Mouse (Mus musculus) lung, postnatal 0 days (tissue): ENCODE measurements around the gene Gm49355. TPM values are rescaled to one million over a fixed set of nuclear protein-coding genes. Genes with fewer than 3 reads are reported as not detected.

Experiments used
- ATAC-seq: fragments of 200-750 bp; cut with Nextera tagmentation; 2 replicates; pipeline ENCODE4 v1.8.0; 2017; ENCODE audit warnings: moderate library complexity
- DNase-seq: peaks from one replicate; pipeline ENCODE4 v3.0.0-alpha.2; 2016; ENCODE audit warnings: low spot score
- H3K27ac ChIP-seq: fragments of 300-500 bp; sonication (generic); 2 replicates; pipeline ENCODE4 v1.5.1; 2014; ENCODE audit warnings: antibody characterized with exemption, mild to moderate bottlenecking, low read length, mixed read lengths
- H3K27me3 ChIP-seq: fragments of 300-500 bp; sonication (generic); replicated peaks from 2 replicates; pipeline ENCODE4 v1.6.1; 2014; ENCODE audit warnings: low read length, mixed read lengths; ENCODE audit not compliant: insufficient read depth
- H3K36me3 ChIP-seq: fragments of 300-500 bp; sonication (generic); 2 replicates; pipeline ENCODE4 v1.6.1; 2014; ENCODE audit warnings: low read length, mixed read lengths; ENCODE audit not compliant: insufficient read depth
- H3K4me1 ChIP-seq: fragments of 300-500 bp; sonication (generic); 2 replicates; pipeline ENCODE4 v1.6.1; 2014; ENCODE audit warnings: antibody characterized with exemption, low read depth, low read length, mixed read lengths; ENCODE audit not compliant: insufficient read depth
- H3K4me2 ChIP-seq: fragments of 300-500 bp; sonication (generic); replicated peaks from 2 replicates; pipeline ENCODE4 v1.6.1; 2014; ENCODE audit warnings: low read depth, mild to moderate bottlenecking, low read length, moderate library complexity, mixed read lengths
- H3K4me3 ChIP-seq: fragments of 300-500 bp; sonication (generic); 2 replicates; pipeline ENCODE4 v1.5.1; 2014; ENCODE audit warnings: low read depth, low read length
- H3K9ac ChIP-seq: fragments of 300-500 bp; sonication (generic); replicated peaks from 2 replicates; pipeline ENCODE4 v1.6.1; 2014; ENCODE audit warnings: low read depth, mild to moderate bottlenecking
- H3K9me3 ChIP-seq: fragments of 300-500 bp; sonication (generic); 2 replicates; pipeline ENCODE4 v1.6.1; 2016; ENCODE audit warnings: low read length, mixed read lengths
- CTCF ChIP-seq: IDR thresholded peaks from 2 replicates; pipeline ENCODE4 v1.5.1; 2016; ENCODE audit warnings: antibody characterized with exemption, mild to moderate bottlenecking
- EP300 ChIP-seq: IDR thresholded peaks from 2 replicates; pipeline ENCODE4 v1.6.1; 2016; ENCODE audit warnings: antibody characterized with exemption, mild to moderate bottlenecking, control low read depth
- WGBS: fragments of 180-500 bp; shearing (Covaris S2); extraction: QIAGEN DNeasy Blood & Tissue Kit; methylation state at CpG from one replicate; pipeline ENCODE4 v1.1.7; 2014; 5-methylcytosine and 5-hydroxymethylcytosine counted together
- polyA plus RNA-seq: library from polyadenylated mRNA; unstranded; fragments of >200 nt; fragmentation: Nextera tagmentation; extraction: Ambion mirVana; gene quantifications from 2 replicates; pipeline ENCODE4 v1.2.1, GENCODE M21; 2015

Gm49355 gene
- polyA plus RNA-seq, 1 experiment from 2014 or later, result 0.20 TPM

DNA sequence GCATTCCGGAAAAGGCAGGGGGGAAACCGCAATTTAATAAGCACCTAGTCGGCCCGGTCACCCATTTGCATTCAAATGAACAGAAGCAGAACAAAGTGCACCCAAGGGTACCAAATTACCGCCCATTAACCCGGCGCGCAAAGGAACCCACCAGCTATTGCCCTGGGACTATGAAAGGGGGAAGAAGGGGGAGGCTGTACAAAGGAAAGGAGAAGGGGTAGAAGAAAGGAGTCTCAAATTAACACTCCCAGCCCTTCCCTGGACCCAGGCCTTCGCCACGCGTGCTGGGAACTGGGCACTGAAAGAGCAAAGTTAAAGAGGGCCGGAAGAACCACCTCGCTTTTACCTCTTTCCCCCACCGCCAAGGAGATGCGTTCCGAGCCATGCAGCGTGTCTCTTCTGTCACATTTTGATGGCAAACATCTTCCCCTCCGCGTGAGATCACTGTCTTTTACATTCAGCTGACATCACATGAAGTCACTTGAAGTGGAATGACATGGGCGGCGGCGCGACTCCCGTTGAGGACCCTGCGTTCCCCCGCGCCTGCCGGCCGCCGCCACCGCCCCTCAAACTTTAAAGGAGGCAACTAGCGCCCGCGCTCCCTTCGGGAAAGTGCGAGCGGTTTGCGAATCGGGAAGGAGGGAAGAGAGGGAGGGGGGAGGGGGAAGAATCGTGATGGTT is 61.6 kb downstream of the Gm49355 start:
- Histone ChIP-seq H3K27me3 (peaks cover 98% of the 10 kb centered on the region), H3K36me3 (no peaks in the 10 kb centered on the region), H3K9ac (no peak overlapping the region), H3K4me3 (peak overlapping the region; percentile 21; the same call in 1 of the 2 replicates), H3K4me2 (no peak overlapping the region), H3K27ac (no peak overlapping the region), H3K4me1 (no peaks in the 10 kb centered on the region), H3K9me3 (no peaks in the 10 kb centered on the region)
- ATAC-seq, result no peak
- TF ChIP-seq EP300 (no peak), CTCF (no peak)
- 1% methylated on average over 37 of the region's 40 CpGs for WGBS
- DNase-seq, result no peak

DNA sequence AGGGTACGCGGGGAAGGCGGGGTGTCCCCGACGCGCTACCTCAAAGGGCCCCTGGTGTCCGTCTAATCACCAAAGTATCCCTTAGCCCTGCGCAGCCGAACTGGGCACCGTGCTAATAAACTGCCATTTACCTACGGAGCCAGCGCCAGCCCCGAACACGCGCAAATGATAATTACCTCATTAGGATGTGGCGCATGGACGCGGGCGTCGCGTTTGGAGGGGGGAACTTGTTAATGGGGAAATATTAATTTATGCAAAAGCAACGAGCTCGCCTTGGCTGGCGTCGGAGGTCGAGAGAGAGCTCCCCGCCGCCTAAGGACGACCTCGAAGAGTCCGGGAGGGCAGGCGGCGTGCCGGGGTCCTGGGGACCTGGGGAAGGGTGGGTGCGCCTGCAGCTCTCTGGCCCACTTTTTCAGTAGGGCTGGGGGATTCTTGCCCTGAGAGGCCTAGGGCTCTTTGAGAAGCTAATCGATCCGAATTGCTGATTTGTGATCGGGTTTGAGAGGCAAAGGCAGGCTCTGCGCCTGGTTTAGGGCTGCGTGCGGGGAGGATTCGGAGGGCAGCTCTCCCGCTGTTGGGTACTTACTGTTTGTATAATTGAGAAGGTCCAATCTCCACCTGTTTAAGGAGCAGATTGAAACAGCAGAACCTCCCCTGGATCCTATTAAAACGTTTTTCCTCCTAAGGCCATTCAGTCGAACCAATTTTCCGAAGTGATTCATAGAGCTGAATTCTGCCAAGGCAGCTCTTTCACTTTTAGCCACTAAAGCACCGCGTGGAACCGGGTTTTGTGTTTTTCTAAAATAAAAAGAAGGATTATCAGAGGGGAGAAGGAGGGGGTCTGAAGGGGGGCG is 62.5 kb downstream of the Gm49355 start:
- peak overlapping the region; percentile 32 for H3K4me2 ChIP-seq
- no peak for ATAC-seq

DNA sequence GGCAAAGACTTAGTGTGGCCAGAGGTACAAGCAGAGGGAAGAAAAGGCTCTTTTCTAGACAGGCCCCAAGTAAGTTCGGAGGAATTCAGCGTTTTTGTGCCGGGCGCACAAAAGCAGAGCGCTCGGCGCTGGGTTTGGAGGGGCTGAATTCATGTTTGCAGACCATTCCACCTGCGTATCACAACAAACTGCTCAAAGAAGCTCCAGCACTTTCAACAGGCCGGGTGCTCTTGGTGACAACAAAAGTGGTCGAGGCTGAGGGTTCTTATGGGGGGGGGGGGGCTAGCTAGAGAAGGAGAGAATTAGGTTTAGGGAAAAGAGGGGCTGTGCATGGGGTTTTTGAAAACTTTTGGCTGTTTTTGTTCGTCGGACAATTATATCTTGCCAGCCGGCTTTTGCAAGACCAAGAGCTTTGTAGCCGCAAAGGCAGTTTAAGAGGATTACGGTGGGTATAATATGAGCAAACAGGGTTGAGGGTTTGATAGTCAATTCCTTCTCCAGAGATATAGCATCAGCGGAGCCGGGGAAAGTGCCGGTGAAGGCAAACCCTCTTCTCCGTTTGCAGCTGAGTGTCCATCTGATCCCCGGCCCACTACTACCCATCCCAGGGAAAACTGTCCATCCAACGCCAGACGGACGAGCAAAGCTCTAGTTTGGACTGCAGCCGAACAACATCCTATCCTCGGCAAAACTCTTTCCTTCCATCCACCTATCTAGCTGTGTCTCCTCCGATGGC is 63.3 kb downstream of the Gm49355 start:
- Histone ChIP-seq H3K36me3 (no peaks in the 10 kb centered on the region), H3K4me1 (no peaks in the 10 kb centered on the region), H3K4me2 (peak overlapping the region; percentile 32), H3K27ac (no peak overlapping the region), H3K27me3 (peaks cover 89% of the 10 kb centered on the region), H3K4me3 (peak overlapping the region; percentile 21), H3K9me3 (no peaks in the 10 kb centered on the region), H3K9ac (no peak overlapping the region)
- ATAC-seq (no peak), DNase-seq (no peak)
- WGBS, result 3% methylated on average over 26 of the region's 26 CpGs
- TF ChIP-seq EP300 (no peak), CTCF (no peak)

More for the DNA sequence above, 62.5 kb downstream of the Gm49355 start:
- TF ChIP-seq EP300 (no peak), CTCF (no peak)
- peaks cover 97% of the 10 kb centered on the region for H3K27me3 ChIP-seq
- peak overlapping the region; percentile 21 for H3K4me3 ChIP-seq
- no peaks in the 10 kb centered on the region for H3K36me3 ChIP-seq
- H3K27ac ChIP-seq, result no peak overlapping the region
- no peaks in the 10 kb centered on the region for H3K9me3 ChIP-seq
- no peak for DNase-seq
- WGBS, result 3% methylated on average over 49 of the region's 50 CpGs
- H3K9ac ChIP-seq, result no peak overlapping the region
- no peaks in the 10 kb centered on the region for H3K4me1 ChIP-seq

DNA sequence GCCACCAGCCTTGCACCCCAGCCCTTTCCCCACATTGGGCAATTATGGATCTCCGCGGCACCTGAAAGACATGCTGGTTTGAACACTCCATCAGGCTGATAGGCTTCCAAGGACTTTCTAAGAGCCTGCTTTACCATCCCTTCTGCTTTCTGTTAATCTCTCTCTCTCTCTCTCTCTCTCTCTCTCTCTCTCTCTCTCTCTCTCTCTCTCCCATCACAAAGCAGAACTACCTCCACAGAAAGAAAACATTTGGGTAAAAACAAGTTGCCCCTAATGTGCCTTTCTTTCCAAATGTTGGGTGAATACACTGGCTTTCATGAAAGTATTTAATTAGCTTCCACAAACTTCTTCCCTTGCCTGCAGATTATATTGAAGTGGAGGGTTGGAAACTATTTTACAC is 64.3 kb downstream of the Gm49355 start, which contains the start of gene Fezf2:
Gene Fezf2, minus strand, starts transcription at position 101 of the 400 bp plus-strand sequence.
- Histone ChIP-seq H3K4me2 (no peak within 1 kb of the TSS), H3K27me3 (peaks cover 78% of the 10 kb centered on the region), H3K27ac (no peak within 1 kb of the TSS), H3K9me3 (no peaks in the 10 kb centered on the region), H3K9ac (no peak within 1 kb of the TSS), H3K4me3 (no peak within 1 kb of the TSS), H3K4me1 (no peaks in the 10 kb centered on the region), H3K36me3 (no peaks in the 10 kb centered on the region)
- DNase-seq (no peak), ATAC-seq (no peak)
- 5% methylated on average over 2 of the region's 2 CpGs for WGBS
- TF ChIP-seq CTCF (no peak), EP300 (no peak)

DNA sequence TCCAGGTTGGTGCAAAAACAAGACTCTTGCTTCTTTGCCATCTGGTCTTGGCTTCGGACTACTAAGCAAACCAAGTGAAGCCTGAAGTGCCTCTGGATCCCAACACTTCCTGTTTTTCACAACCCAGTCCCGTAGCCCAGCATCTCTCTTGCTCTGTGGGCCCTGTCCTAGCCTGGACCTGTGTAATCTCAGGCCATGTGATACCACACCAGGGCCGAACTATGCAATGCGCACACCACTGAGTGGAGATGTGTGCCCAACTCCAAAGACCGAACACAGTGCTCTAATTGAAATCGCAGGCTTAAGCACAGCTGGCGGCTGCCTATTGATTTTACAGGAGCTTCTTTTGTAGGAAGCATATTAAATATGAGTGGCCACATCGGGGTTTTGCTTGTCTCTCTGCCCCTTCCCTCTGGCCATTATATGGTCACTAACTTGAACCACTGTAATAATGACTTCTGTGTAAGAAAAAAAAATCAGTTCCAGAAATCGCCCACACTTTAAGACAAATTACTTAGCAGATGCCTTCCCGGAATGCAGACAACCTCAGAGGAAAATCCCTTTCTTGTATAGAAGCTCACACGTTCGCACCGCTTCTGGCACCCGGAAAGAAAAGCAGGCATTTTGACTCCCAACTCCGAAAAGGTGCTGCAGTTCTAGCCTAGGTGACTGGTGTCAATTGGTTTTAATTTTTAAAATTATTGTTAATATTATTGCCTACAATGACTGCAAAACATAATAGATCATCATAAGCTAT is 65.7 kb downstream of the Gm49355 start:
- no peaks in the 10 kb centered on the region for H3K9me3 ChIP-seq
- DNase-seq, result no peak
- H3K9ac ChIP-seq, result no peak overlapping the region
- no peaks in the 10 kb centered on the region for H3K4me1 ChIP-seq
- no peaks in the 10 kb centered on the region for H3K36me3 ChIP-seq
- no peak overlapping the region for H3K4me3 ChIP-seq
- TF ChIP-seq CTCF, result no peak
- no peak for TF ChIP-seq EP300
- 8% methylated on average over 15 of the region's 15 CpGs for WGBS
- ATAC-seq, result no peak
- no peak overlapping the region for H3K4me2 ChIP-seq
- H3K27me3 ChIP-seq, result peaks cover 64% of the 10 kb centered on the region
- no peak overlapping the region for H3K27ac ChIP-seq
